Mouse (Mus musculus) myocyte (in vitro differentiated cells): ENCODE data around the gene 1810030O07Rik. TPM values are rescaled to one million over a fixed set of nuclear protein-coding genes. Genes with fewer than 3 reads are reported as not detected.
A peak's percentile ranks its signal among the peaks of the same experiment; 100 is the strongest.

Experiments
- H3K27me3 ChIP-seq: one replicate; pipeline ENCODE4 v1.6.1; 2011; ENCODE audit not compliant: control insufficient read depth, insufficient read depth, insufficient read length
- H3K36me3 ChIP-seq: one replicate; pipeline ENCODE4 v1.6.1; 2011; ENCODE audit not compliant: control insufficient read depth, insufficient read depth
- H3K4me2 ChIP-seq: one replicate; pipeline ENCODE4 v1.6.1; 2011; ENCODE audit warnings: low read depth, control low read depth
- H3K4me3 ChIP-seq: one replicate; pipeline ENCODE4 v1.5.1; 2011; ENCODE audit warnings: mild to moderate bottlenecking, control low read depth, moderate library complexity
- H3K79me2 ChIP-seq: one replicate; pipeline ENCODE4 v1.6.1; 2011; ENCODE audit not compliant: control insufficient read depth, insufficient read depth
- H3ac ChIP-seq: one replicate; pipeline ENCODE4 v1.6.1; 2011; ENCODE audit not compliant: control insufficient read depth, insufficient read length
- CEBPB ChIP-seq: IDR thresholded peaks from 2 replicates; pipeline ENCODE4 v1.6.1; 2011; ENCODE audit warnings: mild to moderate bottlenecking, moderate library complexity; ENCODE audit not compliant: poor library complexity, insufficient read depth, severe bottlenecking
- E2F4 ChIP-seq: IDR thresholded peaks from one replicate; pipeline ENCODE4 v1.6.1; 2011; ENCODE audit warnings: mild to moderate bottlenecking, control low read depth, moderate library complexity; ENCODE audit not compliant: insufficient read depth
- MAX ChIP-seq: IDR thresholded peaks from one replicate; pipeline ENCODE4 v1.6.1; 2011; ENCODE audit warnings: low read depth, mild to moderate bottlenecking, control low read depth
- MYOD1 ChIP-seq, 3 experiments: IDR thresholded peaks; one replicate each; pipeline ENCODE4 v1.6.1; 2011; ENCODE audit warnings: control low read depth in 2 of 3, low read depth in 2 of 3, mild to moderate bottlenecking in 2 of 3, moderate library complexity in 1 of 3; ENCODE audit not compliant: insufficient read length in 2 of 3, control insufficient read depth in 1 of 3
- MYOG ChIP-seq, 3 experiments: IDR thresholded peaks; one replicate each; pipeline ENCODE4 v1.6.1; 2011; ENCODE audit warnings: control low read depth in 2 of 3, low read depth in 2 of 3, mild to moderate bottlenecking in 2 of 3; ENCODE audit not compliant: insufficient read length in 2 of 3, control insufficient read depth in 1 of 3, insufficient read depth in 1 of 3
- POLR2A ChIP-seq: IDR thresholded peaks from one replicate; pipeline ENCODE4 v1.6.1; 2011; ENCODE audit warnings: low read depth, mild to moderate bottlenecking, control low read depth, moderate library complexity; ENCODE audit not compliant: insufficient read length
- POLR2AphosphoS2 ChIP-seq: IDR thresholded peaks from one replicate; pipeline ENCODE4 v1.6.1; 2011; ENCODE audit warnings: low read depth, control low read depth; ENCODE audit not compliant: insufficient read length
- REST ChIP-seq: IDR thresholded peaks from one replicate; pipeline ENCODE4 v1.6.1; 2011; ENCODE audit warnings: mild to moderate bottlenecking, control low read depth, moderate library complexity; ENCODE audit not compliant: insufficient read depth, insufficient read length
- SRF ChIP-seq: IDR thresholded peaks from one replicate; pipeline ENCODE4 v1.6.1; 2011; ENCODE audit warnings: low read depth; ENCODE audit not compliant: control insufficient read depth, insufficient read length
- TCF12 ChIP-seq: IDR thresholded peaks from one replicate; pipeline ENCODE4 v1.6.1; 2011; ENCODE audit warnings: mild to moderate bottlenecking, control low read depth; ENCODE audit not compliant: poor library complexity, insufficient read depth, severe bottlenecking
- TCF3 ChIP-seq: IDR thresholded peaks from one replicate; pipeline ENCODE4 v1.6.1; 2011; ENCODE audit warnings: low read depth, control low read depth; ENCODE audit not compliant: insufficient read length
- USF1 ChIP-seq: IDR thresholded peaks from one replicate; pipeline ENCODE4 v1.6.1; 2011; ENCODE audit warnings: low read depth, mild to moderate bottlenecking, control low read depth, moderate library complexity
- polyA plus RNA-seq: library from polyadenylated mRNA; unstranded; fragments of >200 nt; fragmentation: generic; extraction: Trizol; gene quantifications from one replicate; pipeline ENCODE4 v1.2.1, GENCODE M21; 2012; ENCODE audit warnings: missing spikeins

The 1810030O07Rik gene
- 16.8 TPM for polyA plus RNA-seq

GRCm38 (mm10) chrX:12673054-12673775, at the start of gene 1810030O07Rik:
Gene 1810030O07Rik (minus strand): TSS chrX:12673668.
- Histone ChIP-seq H3K27me3 (no peaks in the 10 kb centered on the region), H3ac (peak within 1 kb of the TSS; percentile 54), H3K4me2 (peak within 1 kb of the TSS; percentile 88), H3K36me3 (no peaks in the 10 kb centered on the region), H3K4me3 (peak within 1 kb of the TSS; percentile 46), H3K79me2 (no peaks in the 10 kb centered on the region)
- TF ChIP-seq TCF12 (no peak), POLR2AphosphoS2 (peak; percentile 96), CEBPB (no peak), MYOG (IDR thresholded peaks at IDR 0.05; ENCODE audit: control insufficient read depth in 1 of 3, insufficient read depth in 1 of 3, insufficient read length in 2 of 3, low read depth in 2 of 3) (no peak), MYOD1 (IDR thresholded peaks at IDR 0.05; ENCODE audit: control insufficient read depth in 1 of 3, insufficient read length in 2 of 3, low read depth in 2 of 3) (no peak), SRF (peak; percentile 62), E2F4 (no peak), REST (no peak), POLR2A (peak; percentile 79), TCF3 (no peak), MAX (no peak), USF1 (no peak)

GRCm38 (mm10) chrX:12716036-12716435, 42.6 kb upstream of the 1810030O07Rik start:
- H3ac ChIP-seq = no peak overlapping the region
- H3K4me3 ChIP-seq = no peak overlapping the region
- TF ChIP-seq E2F4 (no peak), TCF3 (no peak), MAX (no peak), SRF (no peak), POLR2AphosphoS2 (no peak), POLR2A (no peak), MYOD1 (IDR thresholded peaks at IDR 0.05; ENCODE audit: control insufficient read depth in 1 of 3, insufficient read length in 2 of 3, low read depth in 2 of 3) (no peak), REST (no peak), CEBPB (no peak), MYOG (IDR thresholded peaks at IDR 0.05; ENCODE audit: control insufficient read depth in 1 of 3, insufficient read depth in 1 of 3, insufficient read length in 2 of 3, low read depth in 2 of 3) (no peak), TCF12 (no peak), USF1 (no peak)
- no peak overlapping the region for H3K4me2 ChIP-seq
- H3K27me3 ChIP-seq = no peaks in the 10 kb centered on the region
- no peaks in the 10 kb centered on the region for H3K79me2 ChIP-seq
- peaks cover 8% of the 10 kb centered on the region for H3K36me3 ChIP-seq

GRCm38 (mm10) chrX:12713796-12714195, 40.3 kb upstream of the 1810030O07Rik start:
- Histone ChIP-seq H3K4me2 (no peak overlapping the region), H3K4me3 (no peak overlapping the region), H3K36me3 (peaks cover 8% of the 10 kb centered on the region), H3ac (no peak overlapping the region), H3K27me3 (no peaks in the 10 kb centered on the region), H3K79me2 (no peaks in the 10 kb centered on the region)
- TF ChIP-seq MYOD1 (IDR thresholded peaks at IDR 0.05; ENCODE audit: control insufficient read depth in 1 of 3, insufficient read length in 2 of 3, low read depth in 2 of 3) (no peak), MYOG (IDR thresholded peaks at IDR 0.05; ENCODE audit: control insufficient read depth in 1 of 3, insufficient read depth in 1 of 3, insufficient read length in 2 of 3, low read depth in 2 of 3) (no peak), REST (no peak), TCF12 (no peak), SRF (no peak)

GRCm38 (mm10) chrX:12686910-12687309, 13.4 kb upstream of the 1810030O07Rik start:
- Histone ChIP-seq H3K4me2 (no peak overlapping the region), H3K27me3 (no peaks in the 10 kb centered on the region), H3K36me3 (peaks cover 15% of the 10 kb centered on the region), H3K79me2 (no peaks in the 10 kb centered on the region), H3K4me3 (no peak overlapping the region), H3ac (no peak overlapping the region)
- no peak for TF ChIP-seq MYOD1 (IDR thresholded peaks at IDR 0.05; ENCODE audit: control insufficient read depth in 1 of 3, insufficient read length in 2 of 3, low read depth in 2 of 3)
- no peak for TF ChIP-seq REST
- TF ChIP-seq POLR2A = no peak
- no peak for TF ChIP-seq MAX
- no peak for TF ChIP-seq MYOG (IDR thresholded peaks at IDR 0.05; ENCODE audit: control insufficient read depth in 1 of 3, insufficient read depth in 1 of 3, insufficient read length in 2 of 3, low read depth in 2 of 3)
- no peak for TF ChIP-seq TCF12
